Mouse (Mus musculus) embryonic fibroblast, embryonic 13.5 days (primary cell): ENCODE results near the gene Nf1.
"Not testable (repeated sequence)": the region's sequence is repeated elsewhere in the genome, so short reads cannot be mapped to it uniquely, and the experiment has no call there.

ENCODE experiments used
- CTCF ChIP-seq: IDR thresholded peaks from 2 replicates; pipeline ENCODE4 v1.5.1; 2011; ENCODE audit warnings: mild to moderate bottlenecking, control low read depth, low read length, moderate library complexity, borderline replicate concordance; ENCODE audit not compliant: insufficient read depth
- POLR2A ChIP-seq: IDR thresholded peaks from 2 replicates; pipeline ENCODE4 v1.6.1; 2011; ENCODE audit warnings: low read depth, mild to moderate bottlenecking, control low read depth, low read length, moderate library complexity

GRCm38 (mm10) chr11:79304245-79304644 lies 35.2 kb upstream of the Nf1 start:
- TF ChIP-seq CTCF, POLR2A: not testable (repeated sequence)
